Mouse (Mus musculus): ENCODE data around the gene Fgd2. TPM values are rescaled to one million over a fixed set of nuclear protein-coding genes. Genes with fewer than 3 reads are reported as not detected.

Gene Fgd2
- polyA plus RNA-seq, 1 experiment from 2014 or later: 9.7 TPM

- H3K4me2 ChIP-seq (ENCODE audit: low read length): no peak overlapping the region
- no peak overlapping the region for H3K27ac ChIP-seq (ENCODE audit: low read length)
- H3K9me3 ChIP-seq (ENCODE audit: control insufficient read depth, low read length): no peaks in the 10 kb centered on the region
- WGBS: 61% methylated on average over 14 of the region's 14 CpGs
- ATAC-seq: no peak
- peaks cover 3% of the 10 kb centered on the region; the same call in 1 of the 2 replicates for H3K27me3 ChIP-seq (replicated peaks; ENCODE audit: control insufficient read depth, insufficient read depth, low read length)
- peaks cover 22% of the 10 kb centered on the region for H3K4me1 ChIP-seq (replicated peaks; ENCODE audit: control insufficient read depth, insufficient read depth, low read length)
- H3K9ac ChIP-seq (replicated peaks; ENCODE audit: low read depth, low read length): no peak overlapping the region
- H3K4me3 ChIP-seq (replicated peaks; ENCODE audit: low read length): no peak overlapping the region
- no peaks in the 10 kb centered on the region for H3K36me3 ChIP-seq (ENCODE audit: control insufficient read depth, insufficient read depth)
Measured at GRCm38 (mm10) chr17:29399241-29399910, 38.7 kb downstream of the Fgd2 start.

GRCm38 (mm10) chr17:29400044-29400443 is 39.3 kb downstream of the Fgd2 start:
- Histone ChIP-seq H3K27ac (ENCODE audit: low read length) (no peak overlapping the region), H3K36me3 (ENCODE audit: control insufficient read depth, insufficient read depth) (no peaks in the 10 kb centered on the region), H3K4me2 (ENCODE audit: low read length) (no peak overlapping the region), H3K4me1 (replicated peaks; ENCODE audit: control insufficient read depth, insufficient read depth, low read length) (peaks cover 22% of the 10 kb centered on the region), H3K9me3 (ENCODE audit: control insufficient read depth, low read length) (no peaks in the 10 kb centered on the region), H3K9ac (replicated peaks; ENCODE audit: low read depth, low read length) (no peak overlapping the region), H3K4me3 (replicated peaks; ENCODE audit: low read length) (no peak overlapping the region), H3K27me3 (replicated peaks; ENCODE audit: control insufficient read depth, insufficient read depth, low read length) (peaks cover 3% of the 10 kb centered on the region; the same call in 1 of the 2 replicates)
- no peak for ATAC-seq
- 73% methylated on average over 5 of the region's 5 CpGs for WGBS

GRCm38 (mm10) chr17:29401741-29402268 is 41.1 kb downstream of the Fgd2 start:
- H3K4me3 ChIP-seq (replicated peaks; ENCODE audit: low read length): no peak overlapping the region
- no peak overlapping the region for H3K4me2 ChIP-seq (ENCODE audit: low read length)
- no peaks in the 10 kb centered on the region for H3K9me3 ChIP-seq (ENCODE audit: control insufficient read depth, low read length)
- peaks cover 20% of the 10 kb centered on the region for H3K4me1 ChIP-seq (replicated peaks; ENCODE audit: control insufficient read depth, insufficient read depth, low read length)
- no peaks in the 10 kb centered on the region for H3K36me3 ChIP-seq (ENCODE audit: control insufficient read depth, insufficient read depth)
- no peak overlapping the region for H3K9ac ChIP-seq (replicated peaks; ENCODE audit: low read depth, low read length)
- 61% methylated on average over 15 of the region's 15 CpGs for WGBS
- H3K27ac ChIP-seq (ENCODE audit: low read length): no peak overlapping the region
- ATAC-seq: no peak
- H3K27me3 ChIP-seq (replicated peaks; ENCODE audit: control insufficient read depth, insufficient read depth, low read length): peaks cover 3% of the 10 kb centered on the region; the same call in 1 of the 2 replicates

- peaks cover 8% of the 10 kb centered on the region for H3K4me1 ChIP-seq (replicated peaks; ENCODE audit: control insufficient read depth, insufficient read depth, low read length)
- 60% methylated on average over 1 of the region's 1 CpGs for WGBS
- ATAC-seq: no peak
- H3K27ac ChIP-seq (ENCODE audit: low read length): no peak overlapping the region
- no peak overlapping the region for H3K9ac ChIP-seq (replicated peaks; ENCODE audit: low read depth, low read length)
- peaks cover 3% of the 10 kb centered on the region; the same call in 1 of the 2 replicates for H3K27me3 ChIP-seq (replicated peaks; ENCODE audit: control insufficient read depth, insufficient read depth, low read length)
- H3K36me3 ChIP-seq (ENCODE audit: control insufficient read depth, insufficient read depth): no peaks in the 10 kb centered on the region
- no peak overlapping the region for H3K4me2 ChIP-seq (ENCODE audit: low read length)
- H3K4me3 ChIP-seq (replicated peaks; ENCODE audit: low read length): no peak overlapping the region
- H3K9me3 ChIP-seq (ENCODE audit: control insufficient read depth, low read length): no peaks in the 10 kb centered on the region
Measured at GRCm38 (mm10) chr17:29403179-29403578, 42.5 kb downstream of the Fgd2 start.

GRCm38 (mm10) chr17:29405501-29405900 is 44.8 kb downstream of the Fgd2 start:
- Histone ChIP-seq H3K4me2 (ENCODE audit: low read length) (no peak overlapping the region), H3K36me3 (ENCODE audit: control insufficient read depth, insufficient read depth) (no peaks in the 10 kb centered on the region), H3K9ac (replicated peaks; ENCODE audit: low read depth, low read length) (no peak overlapping the region), H3K27ac (ENCODE audit: low read length) (no peak overlapping the region), H3K4me1 (replicated peaks; ENCODE audit: control insufficient read depth, insufficient read depth, low read length) (no peaks in the 10 kb centered on the region), H3K9me3 (ENCODE audit: control insufficient read depth, low read length) (no peaks in the 10 kb centered on the region), H3K4me3 (replicated peaks; ENCODE audit: low read length) (no peak overlapping the region), H3K27me3 (replicated peaks; ENCODE audit: control insufficient read depth, insufficient read depth, low read length) (no peaks in the 10 kb centered on the region)
- no peak for ATAC-seq
- 51% methylated on average over 13 of the region's 13 CpGs for WGBS

GRCm38 (mm10) chr17:29406077-29406476 is 45.4 kb downstream of the Fgd2 start:
- Histone ChIP-seq H3K36me3 (ENCODE audit: control insufficient read depth, insufficient read depth) (no peaks in the 10 kb centered on the region), H3K4me3 (replicated peaks; ENCODE audit: low read length) (no peak overlapping the region), H3K27me3 (replicated peaks; ENCODE audit: control insufficient read depth, insufficient read depth, low read length) (no peaks in the 10 kb centered on the region), H3K27ac (ENCODE audit: low read length) (no peak overlapping the region), H3K4me1 (replicated peaks; ENCODE audit: control insufficient read depth, insufficient read depth, low read length) (no peaks in the 10 kb centered on the region), H3K4me2 (ENCODE audit: low read length) (no peak overlapping the region), H3K9me3 (ENCODE audit: control insufficient read depth, low read length) (no peaks in the 10 kb centered on the region), H3K9ac (replicated peaks; ENCODE audit: low read depth, low read length) (no peak overlapping the region)
- ATAC-seq: no peak
- 53% methylated on average over 6 of the region's 6 CpGs for WGBS

- Histone ChIP-seq H3K36me3 (ENCODE audit: control insufficient read depth, insufficient read depth) (no peaks in the 10 kb centered on the region), H3K4me2 (ENCODE audit: low read length) (no peak overlapping the region), H3K27ac (ENCODE audit: low read length) (no peak overlapping the region), H3K9ac (replicated peaks; ENCODE audit: low read depth, low read length) (no peak overlapping the region), H3K9me3 (ENCODE audit: control insufficient read depth, low read length) (no peaks in the 10 kb centered on the region), H3K4me1 (replicated peaks; ENCODE audit: control insufficient read depth, insufficient read depth, low read length) (no peaks in the 10 kb centered on the region), H3K4me3 (replicated peaks; ENCODE audit: low read length) (no peak overlapping the region), H3K27me3 (replicated peaks; ENCODE audit: control insufficient read depth, insufficient read depth, low read length) (no peaks in the 10 kb centered on the region)
- ATAC-seq: no peak
- WGBS: 90% methylated on average over 5 of the region's 5 CpGs
Measured at GRCm38 (mm10) chr17:29407405-29407804, 46.7 kb downstream of the Fgd2 start.

GRCm38 (mm10) chr17:29408364-29408763 is 47.6 kb downstream of the Fgd2 start:
- no peaks in the 10 kb centered on the region for H3K9me3 ChIP-seq (ENCODE audit: control insufficient read depth, low read length)
- no peak overlapping the region for H3K4me3 ChIP-seq (replicated peaks; ENCODE audit: low read length)
- no peak for ATAC-seq
- H3K27ac ChIP-seq (ENCODE audit: low read length): no peak overlapping the region
- H3K4me1 ChIP-seq (replicated peaks; ENCODE audit: control insufficient read depth, insufficient read depth, low read length): no peaks in the 10 kb centered on the region
- H3K9ac ChIP-seq (replicated peaks; ENCODE audit: low read depth, low read length): no peak overlapping the region
- no peaks in the 10 kb centered on the region for H3K36me3 ChIP-seq (ENCODE audit: control insufficient read depth, insufficient read depth)
- WGBS: 94% methylated on average over 13 of the region's 13 CpGs
- H3K27me3 ChIP-seq (replicated peaks; ENCODE audit: control insufficient read depth, insufficient read depth, low read length): no peaks in the 10 kb centered on the region
- H3K4me2 ChIP-seq (ENCODE audit: low read length): no peak overlapping the region

GRCm38 (mm10) chr17:29409800-29410343 is 49.2 kb downstream of the Fgd2 start:
- Histone ChIP-seq H3K27me3 (replicated peaks; ENCODE audit: control insufficient read depth, insufficient read depth, low read length) (no peaks in the 10 kb centered on the region), H3K27ac (ENCODE audit: low read length) (no peak overlapping the region), H3K36me3 (ENCODE audit: control insufficient read depth, insufficient read depth) (no peaks in the 10 kb centered on the region), H3K9me3 (ENCODE audit: control insufficient read depth, low read length) (no peaks in the 10 kb centered on the region), H3K4me1 (replicated peaks; ENCODE audit: control insufficient read depth, insufficient read depth, low read length) (no peaks in the 10 kb centered on the region), H3K4me3 (replicated peaks; ENCODE audit: low read length) (no peak overlapping the region), H3K4me2 (ENCODE audit: low read length) (no peak overlapping the region), H3K9ac (replicated peaks; ENCODE audit: low read depth, low read length) (no peak overlapping the region)
- WGBS: 64% methylated on average over 5 of the region's 5 CpGs
- no peak for ATAC-seq

Measured in forebrain, embryonic 16.5 days (tissue).